Mouse (Mus musculus): Measurements from ENCODE around the gene Gm49318. TPM values are rescaled to one million over a fixed set of nuclear protein-coding genes. Genes with fewer than 3 reads are reported as not detected.

Gm49318 gene
- polyA plus RNA-seq, 1 experiment from 2014 or later: not detected

- Histone ChIP-seq H3K4me2 (ENCODE audit: low read depth, low read length) (peak overlapping the region; percentile 59), H3K27ac (replicated peaks; ENCODE audit: low read depth, low read length) (no peak overlapping the region; the same call in 1 of the 2 replicates), H3K4me3 (ENCODE audit: low read depth, low read length) (peak overlapping the region; percentile 37), H3K4me1 (ENCODE audit: control insufficient read depth, insufficient read depth, low read length) (peaks cover 14% of the 10 kb centered on the region), H3K27me3 (replicated peaks; ENCODE audit: control insufficient read depth, insufficient read depth, low read length) (peaks cover 58% of the 10 kb centered on the region), H3K9ac (ENCODE audit: low read depth, low read length) (peak overlapping the region; percentile 55), H3K36me3 (ENCODE audit: control insufficient read depth, insufficient read depth, low read length) (no peaks in the 10 kb centered on the region), H3K9me3 (ENCODE audit: control insufficient read depth, low read length) (no peaks in the 10 kb centered on the region)
- DNase-seq (ENCODE audit: low spot score) (no peak), ATAC-seq (ENCODE audit: low read depth) (peak; percentile 1; the same call in 1 of the 2 replicates)
- 0% methylated on average over 19 of the region's 67 CpGs for WGBS
These were observed 19.7 kb downstream of the Gm49318 start for GRCm38 (mm10) chr9:22051161-22051957.

- Histone ChIP-seq H3K36me3 (ENCODE audit: control insufficient read depth, insufficient read depth, low read length) (no peaks in the 10 kb centered on the region), H3K4me1 (ENCODE audit: control insufficient read depth, insufficient read depth, low read length) (peaks cover 14% of the 10 kb centered on the region), H3K4me3 (ENCODE audit: low read depth, low read length) (peak overlapping the region; percentile 37), H3K9ac (ENCODE audit: low read depth, low read length) (peak overlapping the region; percentile 55; the same call in 1 of the 2 replicates), H3K27me3 (replicated peaks; ENCODE audit: control insufficient read depth, insufficient read depth, low read length) (peaks cover 57% of the 10 kb centered on the region), H3K4me2 (ENCODE audit: low read depth, low read length) (peak overlapping the region; percentile 59), H3K9me3 (ENCODE audit: control insufficient read depth, low read length) (no peaks in the 10 kb centered on the region), H3K27ac (replicated peaks; ENCODE audit: low read depth, low read length) (no peak overlapping the region)
- 1% methylated on average over 23 of the region's 43 CpGs for WGBS
- peak; percentile 69 for DNase-seq (ENCODE audit: low spot score)
- peak; percentile 22; the same call in 1 of the 2 replicates for ATAC-seq (ENCODE audit: low read depth)
These were observed 20.6 kb downstream of the Gm49318 start for GRCm38 (mm10) chr9:22050351-22050889.

DNA sequence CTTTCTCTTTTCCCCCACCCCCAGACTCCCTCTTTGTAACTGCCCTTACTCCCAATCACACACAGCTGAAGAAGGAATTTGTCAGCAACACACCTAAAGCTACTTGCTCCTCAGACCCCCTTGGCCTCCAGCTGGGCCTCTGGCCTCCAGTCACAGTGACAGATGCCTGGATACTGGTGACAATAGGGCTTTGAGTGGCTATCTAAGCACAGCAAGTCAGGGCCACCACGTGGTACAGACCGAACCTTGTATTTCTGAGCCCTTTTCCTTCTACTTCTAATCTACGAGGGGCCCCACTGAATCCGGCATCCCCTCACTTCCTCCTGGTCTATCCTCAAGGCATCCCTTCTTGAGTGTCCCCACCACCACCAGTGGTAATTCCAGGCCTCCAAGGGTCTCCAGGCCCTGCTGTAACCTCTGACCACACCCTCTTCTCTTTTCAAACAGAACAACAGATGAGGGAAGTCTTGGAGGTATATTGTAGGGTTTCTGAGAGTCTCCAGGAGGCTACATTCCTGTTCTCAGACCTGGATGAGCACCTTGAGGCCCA lies 21.3 kb downstream of the Gm49318 start:
- no peak for ATAC-seq (ENCODE audit: low read depth)
- 56% methylated on average over 4 of the region's 4 CpGs for WGBS
- peak overlapping the region; percentile 59; the same call in 1 of the 2 replicates for H3K4me2 ChIP-seq (ENCODE audit: low read depth, low read length)
- H3K4me1 ChIP-seq (ENCODE audit: control insufficient read depth, insufficient read depth, low read length): peaks cover 14% of the 10 kb centered on the region
- no peaks in the 10 kb centered on the region for H3K9me3 ChIP-seq (ENCODE audit: control insufficient read depth, low read length)
- H3K36me3 ChIP-seq (ENCODE audit: control insufficient read depth, insufficient read depth, low read length): no peaks in the 10 kb centered on the region
- peak overlapping the region; percentile 37 for H3K4me3 ChIP-seq (ENCODE audit: low read depth, low read length)
- peaks cover 52% of the 10 kb centered on the region for H3K27me3 ChIP-seq (replicated peaks; ENCODE audit: control insufficient read depth, insufficient read depth, low read length)
- H3K9ac ChIP-seq (ENCODE audit: low read depth, low read length): no peak overlapping the region; the same call in 1 of the 2 replicates
- no peak for DNase-seq (ENCODE audit: low spot score)
- H3K27ac ChIP-seq (replicated peaks; ENCODE audit: low read depth, low read length): no peak overlapping the region

DNA sequence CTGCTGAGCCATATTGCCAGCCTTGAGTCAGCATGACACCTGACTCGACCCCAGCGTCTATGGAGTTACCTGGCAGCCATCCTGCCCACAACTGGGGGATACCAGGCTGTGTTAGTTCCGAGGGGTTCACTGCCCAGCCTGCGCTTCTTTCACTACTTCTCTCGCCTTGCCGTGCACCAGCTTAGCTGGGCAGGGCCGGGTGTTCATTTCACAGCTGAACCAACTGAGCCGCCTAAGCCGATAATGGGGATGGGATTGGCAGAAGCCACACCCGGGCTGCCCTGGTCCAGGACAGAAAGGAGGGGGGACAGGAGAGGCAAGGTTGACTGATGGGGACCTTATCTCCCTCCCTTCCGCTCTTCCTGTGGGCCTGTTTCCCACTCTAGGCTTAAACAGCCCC lies 21.7 kb downstream of the Gm49318 start:
- H3K4me2 ChIP-seq (ENCODE audit: low read depth, low read length): peak overlapping the region; percentile 59; the same call in 1 of the 2 replicates
- peaks cover 10% of the 10 kb centered on the region for H3K4me1 ChIP-seq (ENCODE audit: control insufficient read depth, insufficient read depth, low read length)
- no peaks in the 10 kb centered on the region for H3K36me3 ChIP-seq (ENCODE audit: control insufficient read depth, insufficient read depth, low read length)
- H3K27me3 ChIP-seq (replicated peaks; ENCODE audit: control insufficient read depth, insufficient read depth, low read length): peaks cover 47% of the 10 kb centered on the region
- WGBS: 64% methylated on average over 11 of the region's 11 CpGs
- H3K9ac ChIP-seq (ENCODE audit: low read depth, low read length): no peak overlapping the region
- no peak overlapping the region for H3K4me3 ChIP-seq (ENCODE audit: low read depth, low read length)
- H3K27ac ChIP-seq (replicated peaks; ENCODE audit: low read depth, low read length): no peak overlapping the region
- ATAC-seq (ENCODE audit: low read depth) (no peak), DNase-seq (ENCODE audit: low spot score) (no peak)
- no peaks in the 10 kb centered on the region for H3K9me3 ChIP-seq (ENCODE audit: control insufficient read depth, low read length)

- no peak overlapping the region for H3K9ac ChIP-seq (ENCODE audit: low read depth, low read length)
- peaks cover 33% of the 10 kb centered on the region for H3K27me3 ChIP-seq (replicated peaks; ENCODE audit: control insufficient read depth, insufficient read depth, low read length)
- WGBS: 54% methylated on average over 9 of the region's 9 CpGs
- peaks cover 10% of the 10 kb centered on the region for H3K4me1 ChIP-seq (ENCODE audit: control insufficient read depth, insufficient read depth, low read length)
- no peak overlapping the region for H3K4me2 ChIP-seq (ENCODE audit: low read depth, low read length)
- H3K27ac ChIP-seq (replicated peaks; ENCODE audit: low read depth, low read length): no peak overlapping the region
- no peaks in the 10 kb centered on the region for H3K36me3 ChIP-seq (ENCODE audit: control insufficient read depth, insufficient read depth, low read length)
- DNase-seq (ENCODE audit: low spot score) (no peak), ATAC-seq (ENCODE audit: low read depth) (no peak)
- H3K9me3 ChIP-seq (ENCODE audit: control insufficient read depth, low read length): no peaks in the 10 kb centered on the region
- no peak overlapping the region for H3K4me3 ChIP-seq (ENCODE audit: low read depth, low read length)
These were observed 23.7 kb downstream of the Gm49318 start for GRCm38 (mm10) chr9:22047329-22047728.

GRCm38 (mm10) chr9:22041832-22042231 lies 29.2 kb downstream of the Gm49318 start:
- no peak for DNase-seq (ENCODE audit: low spot score)
- Histone ChIP-seq H3K9me3 (ENCODE audit: control insufficient read depth, low read length) (no peaks in the 10 kb centered on the region), H3K9ac (ENCODE audit: low read depth, low read length) (no peak overlapping the region), H3K27ac (replicated peaks; ENCODE audit: low read depth, low read length) (no peak overlapping the region), H3K4me2 (ENCODE audit: low read depth, low read length) (no peak overlapping the region), H3K27me3 (replicated peaks; ENCODE audit: control insufficient read depth, insufficient read depth, low read length) (no peaks in the 10 kb centered on the region), H3K4me1 (ENCODE audit: control insufficient read depth, insufficient read depth, low read length) (no peaks in the 10 kb centered on the region), H3K4me3 (ENCODE audit: low read depth, low read length) (no peak overlapping the region), H3K36me3 (ENCODE audit: control insufficient read depth, insufficient read depth, low read length) (no peaks in the 10 kb centered on the region)
- no peak for ATAC-seq (ENCODE audit: low read depth)
- 49% methylated on average over 2 of the region's 2 CpGs for WGBS

GRCm38 (mm10) chr9:22037826-22038225 lies 33.2 kb downstream of the Gm49318 start:
- WGBS: 79% methylated on average over 10 of the region's 10 CpGs

DNA sequence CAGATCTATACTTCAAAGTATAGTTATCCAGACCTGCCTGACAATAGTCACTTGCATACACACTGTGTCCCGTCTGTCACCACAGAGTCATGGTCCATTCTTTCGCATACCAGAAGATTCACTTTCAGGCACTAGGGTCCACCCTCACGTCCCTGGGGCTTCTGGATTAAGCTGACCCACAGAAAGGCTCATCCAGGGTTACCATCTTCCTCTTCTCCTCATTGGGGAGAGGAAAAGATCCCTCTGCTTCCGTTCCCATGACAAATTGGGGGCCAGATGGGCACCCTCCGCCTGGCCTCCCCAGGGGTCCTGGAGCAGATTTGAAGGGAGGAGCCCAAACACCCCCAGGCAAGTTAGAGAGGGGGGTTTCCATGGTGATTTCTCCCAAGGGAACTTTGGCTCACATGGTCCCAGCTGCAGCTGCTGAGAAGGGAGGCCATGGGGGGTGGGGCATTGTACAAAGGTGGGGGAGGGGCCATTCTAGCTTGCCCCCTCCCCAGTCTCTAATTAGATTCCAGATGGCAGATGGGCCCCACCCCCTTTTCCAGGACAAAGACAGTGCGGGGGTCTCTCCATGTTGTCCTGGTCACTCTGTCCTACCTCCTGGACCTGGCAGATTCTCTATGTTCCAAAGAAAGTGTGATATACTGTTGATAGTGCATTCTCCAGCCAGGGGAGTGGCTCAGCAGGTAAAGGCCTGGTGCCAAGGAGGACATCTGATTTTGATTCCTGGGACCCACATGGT lies 35.6 kb downstream of the Gm49318 start:
- 60% methylated on average over 6 of the region's 6 CpGs for WGBS
- Histone ChIP-seq H3K36me3 (ENCODE audit: control insufficient read depth, insufficient read depth, low read length) (no peaks in the 10 kb centered on the region), H3K4me3 (ENCODE audit: low read depth, low read length) (no peak overlapping the region), H3K27me3 (replicated peaks; ENCODE audit: control insufficient read depth, insufficient read depth, low read length) (no peaks in the 10 kb centered on the region), H3K9ac (ENCODE audit: low read depth, low read length) (no peak overlapping the region), H3K4me1 (ENCODE audit: control insufficient read depth, insufficient read depth, low read length) (no peaks in the 10 kb centered on the region), H3K9me3 (ENCODE audit: control insufficient read depth, low read length) (no peaks in the 10 kb centered on the region), H3K27ac (replicated peaks; ENCODE audit: low read depth, low read length) (no peak overlapping the region), H3K4me2 (ENCODE audit: low read depth, low read length) (no peak overlapping the region)
- DNase-seq (ENCODE audit: low spot score): peak; percentile 29
- peak; percentile 50; the same call in 1 of the 2 replicates for ATAC-seq (ENCODE audit: low read depth)

More at GRCm38 (mm10) chr9:22037826-22038225, 33.2 kb downstream of the Gm49318 start:
- no peaks in the 10 kb centered on the region for H3K4me1 ChIP-seq (ENCODE audit: control insufficient read depth, insufficient read depth, low read length)
- H3K27ac ChIP-seq (replicated peaks; ENCODE audit: low read depth, low read length): no peak overlapping the region
- no peak for DNase-seq (ENCODE audit: low spot score)
- no peaks in the 10 kb centered on the region for H3K9me3 ChIP-seq (ENCODE audit: control insufficient read depth, low read length)
- H3K4me2 ChIP-seq (ENCODE audit: low read depth, low read length): no peak overlapping the region
- H3K9ac ChIP-seq (ENCODE audit: low read depth, low read length): no peak overlapping the region
- no peaks in the 10 kb centered on the region for H3K27me3 ChIP-seq (replicated peaks; ENCODE audit: control insufficient read depth, insufficient read depth, low read length)
- ATAC-seq (ENCODE audit: low read depth): no peak
- H3K36me3 ChIP-seq (ENCODE audit: control insufficient read depth, insufficient read depth, low read length): no peaks in the 10 kb centered on the region
- no peak overlapping the region for H3K4me3 ChIP-seq (ENCODE audit: low read depth, low read length)

Data from embryonic facial prominence, embryonic 14.5 days (tissue).